Mouse (Mus musculus): ENCODE data around the gene Ubl3.

Ubl3 gene

DNA sequence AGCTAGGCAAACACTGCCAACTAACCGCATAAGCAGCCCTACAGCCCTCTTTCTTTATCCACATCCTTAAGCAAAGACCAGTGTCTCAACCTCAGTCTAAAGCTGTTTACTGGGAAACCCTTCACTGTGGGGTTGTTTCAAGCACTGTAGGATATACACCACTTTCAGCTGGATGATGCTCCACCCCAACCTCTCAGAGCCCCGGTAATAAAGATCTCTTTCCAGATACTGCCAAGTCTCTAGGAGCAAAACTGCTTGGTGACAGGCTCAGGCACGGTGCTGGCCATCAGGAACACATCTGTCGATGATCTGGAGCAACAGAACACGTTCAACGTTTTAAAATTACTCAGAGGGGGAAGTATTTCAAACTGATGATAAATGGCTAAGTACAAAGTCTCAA is 25.0 kb downstream of the Ubl3 start:
- no peak for DNase-seq (ENCODE audit: low spot score)

DNA sequence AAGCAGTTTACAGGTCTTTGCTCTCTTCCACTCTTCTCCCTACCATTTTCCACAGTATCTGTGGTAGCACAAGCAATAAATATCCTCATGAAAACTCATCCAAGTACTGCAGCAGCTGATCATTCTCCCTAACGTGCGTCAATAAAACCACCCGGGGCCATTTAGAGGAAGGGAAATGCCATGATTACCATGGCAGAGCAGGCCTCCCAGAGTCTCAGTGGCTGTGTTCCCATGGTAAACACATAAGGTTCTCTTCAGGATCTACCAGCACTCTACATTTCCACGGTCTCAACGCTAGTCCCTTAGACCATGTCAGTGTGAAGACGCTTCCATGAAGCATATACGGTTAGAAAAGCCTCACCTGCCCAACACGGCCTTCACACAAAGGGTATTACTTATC is 26.0 kb downstream of the Ubl3 start:
- DNase-seq (ENCODE audit: low spot score): no peak

DNA sequence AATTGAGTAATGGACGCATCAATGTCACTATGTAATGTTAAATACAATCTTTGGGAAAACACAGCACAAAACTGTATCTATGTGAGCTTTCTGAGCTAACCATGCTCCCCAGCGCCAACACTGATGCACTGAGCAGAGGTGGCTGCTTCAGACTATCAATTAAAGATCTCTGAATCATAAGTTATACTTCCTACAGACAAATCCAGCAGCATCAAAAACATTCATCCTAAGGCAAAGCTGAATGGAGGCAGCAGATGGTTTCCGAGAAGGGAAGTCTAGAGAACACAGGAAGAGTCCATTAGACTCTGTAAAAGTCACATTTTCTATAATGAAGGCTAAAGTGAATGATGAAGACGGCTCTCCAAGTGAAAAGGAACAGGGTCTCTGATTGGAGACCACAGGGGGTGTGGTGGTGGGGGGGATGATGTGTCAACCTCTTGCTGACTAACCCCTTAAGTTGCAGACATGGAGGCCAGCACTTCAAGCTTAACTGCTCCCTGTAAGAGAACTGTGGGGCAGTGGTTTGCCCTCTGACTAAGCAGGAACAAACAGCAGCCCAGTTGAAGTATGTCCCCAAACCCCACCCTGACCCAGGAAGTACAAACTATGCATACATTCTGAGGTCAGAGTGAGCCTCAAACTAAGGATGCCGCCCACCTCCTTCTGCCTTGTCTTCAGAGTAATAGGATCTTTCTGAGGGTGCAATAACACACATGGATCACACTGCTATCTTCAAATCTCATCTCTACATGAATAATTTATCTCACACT is 29.2 kb downstream of the Ubl3 start:
- no peak for DNase-seq (ENCODE audit: low spot score)

DNA sequence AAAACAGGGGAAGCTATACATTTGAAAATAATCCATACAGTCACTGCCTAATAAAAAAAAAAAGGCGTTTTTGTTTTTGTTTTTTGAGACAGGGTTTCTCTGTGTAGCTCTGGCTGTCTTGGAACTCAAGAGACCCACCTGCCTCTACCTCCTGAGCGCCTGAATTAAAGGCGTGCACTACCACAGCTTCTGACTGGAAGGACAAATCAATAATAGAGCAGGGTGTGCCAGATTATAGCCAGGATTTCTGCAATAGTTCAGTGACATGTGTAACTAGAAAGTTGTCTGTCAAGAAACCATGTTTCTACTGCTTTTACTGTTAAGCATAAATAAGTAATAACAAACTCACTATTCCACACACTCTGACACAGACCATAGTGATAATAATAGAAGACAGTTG is 30.2 kb downstream of the Ubl3 start:
- DNase-seq (ENCODE audit: low spot score): no peak

DNA sequence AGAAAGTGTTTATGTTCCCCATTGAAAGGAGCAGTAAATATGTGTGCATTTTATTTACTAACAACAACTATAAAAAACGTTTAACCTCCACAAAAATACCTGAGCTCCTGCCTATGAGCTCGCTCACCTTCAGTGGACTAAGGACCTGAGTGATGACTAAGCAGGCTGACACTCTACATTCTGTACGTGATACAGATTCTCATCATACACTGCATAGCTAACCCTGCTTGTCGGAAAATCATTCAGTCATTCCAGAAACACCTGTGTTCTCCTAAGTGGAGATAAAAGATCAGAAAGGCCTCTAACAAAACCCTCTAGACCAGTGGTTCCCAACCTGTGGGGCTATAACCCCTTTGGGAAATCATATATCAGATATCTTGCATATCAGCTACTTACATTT is 35.1 kb downstream of the Ubl3 start:
- no peak for DNase-seq (ENCODE audit: low spot score)

DNA sequence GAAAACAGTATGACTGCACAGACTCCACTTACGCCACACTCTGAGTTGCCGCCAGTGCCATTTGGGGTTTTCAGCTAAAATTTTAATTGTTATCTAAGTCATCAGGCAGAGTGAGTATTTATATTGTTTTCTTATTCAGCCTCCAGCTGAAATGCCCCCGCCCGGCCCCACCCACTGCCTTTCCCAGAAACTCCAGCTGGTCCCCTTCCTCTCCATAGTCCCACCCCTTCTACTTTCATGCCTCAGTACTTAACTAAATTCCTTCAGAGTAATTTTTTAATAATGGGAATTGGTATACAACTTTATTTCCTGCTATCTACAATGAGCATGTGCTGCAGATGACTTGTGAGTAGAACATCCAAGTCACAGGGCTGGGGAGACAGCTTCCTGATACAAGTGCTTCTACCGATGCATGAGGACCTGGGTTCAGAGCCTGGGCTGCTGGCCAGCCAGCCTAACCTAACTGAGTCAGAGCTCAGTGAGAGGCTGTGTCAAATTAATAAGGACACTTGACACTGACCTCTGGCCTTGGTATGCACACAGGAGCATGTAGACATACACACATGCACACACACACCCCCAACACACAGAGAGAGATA is 40.4 kb downstream of the Ubl3 start:
- DNase-seq (ENCODE audit: low spot score): no peak

DNA sequence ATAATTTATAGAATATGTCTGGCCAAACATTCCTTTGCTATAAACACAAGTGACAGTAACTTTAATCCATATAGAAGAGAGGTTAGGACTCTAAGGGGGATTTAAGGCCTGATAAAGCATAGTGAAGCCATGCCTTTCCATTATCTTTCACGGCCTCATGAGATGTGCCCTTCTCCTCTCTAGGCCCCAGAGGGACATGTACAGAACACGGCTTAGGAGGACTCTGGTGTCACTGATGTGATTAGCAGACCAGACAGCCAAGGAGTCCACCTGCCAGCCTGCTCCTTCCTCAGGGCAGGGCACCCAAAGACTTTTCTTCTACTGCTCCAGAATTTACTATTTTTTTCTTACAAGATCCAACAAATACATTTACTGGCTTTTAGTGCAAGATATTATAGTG is 42.3 kb downstream of the Ubl3 start:
- DNase-seq (ENCODE audit: low spot score): no peak

DNA sequence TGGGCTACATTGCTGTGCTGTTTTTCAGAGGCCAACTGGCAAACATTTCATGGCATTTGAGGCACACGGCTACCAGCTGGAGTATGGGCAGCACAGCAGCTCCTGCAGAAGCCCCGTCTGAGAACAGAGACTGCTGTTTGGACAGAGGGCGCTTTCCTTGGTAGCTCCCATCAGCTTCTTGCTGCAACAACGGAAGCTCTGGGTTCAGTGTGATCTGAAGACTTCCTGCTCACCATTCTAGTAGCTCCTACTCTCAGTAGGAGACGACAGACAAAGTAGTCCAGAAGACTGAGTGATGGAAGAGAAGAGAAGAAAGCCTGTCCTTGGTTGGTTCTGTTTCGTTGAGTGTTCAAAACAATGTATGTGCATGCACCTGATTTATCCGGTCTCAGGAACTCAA is 42.9 kb downstream of the Ubl3 start:
- no peak for DNase-seq (ENCODE audit: low spot score)

DNA sequence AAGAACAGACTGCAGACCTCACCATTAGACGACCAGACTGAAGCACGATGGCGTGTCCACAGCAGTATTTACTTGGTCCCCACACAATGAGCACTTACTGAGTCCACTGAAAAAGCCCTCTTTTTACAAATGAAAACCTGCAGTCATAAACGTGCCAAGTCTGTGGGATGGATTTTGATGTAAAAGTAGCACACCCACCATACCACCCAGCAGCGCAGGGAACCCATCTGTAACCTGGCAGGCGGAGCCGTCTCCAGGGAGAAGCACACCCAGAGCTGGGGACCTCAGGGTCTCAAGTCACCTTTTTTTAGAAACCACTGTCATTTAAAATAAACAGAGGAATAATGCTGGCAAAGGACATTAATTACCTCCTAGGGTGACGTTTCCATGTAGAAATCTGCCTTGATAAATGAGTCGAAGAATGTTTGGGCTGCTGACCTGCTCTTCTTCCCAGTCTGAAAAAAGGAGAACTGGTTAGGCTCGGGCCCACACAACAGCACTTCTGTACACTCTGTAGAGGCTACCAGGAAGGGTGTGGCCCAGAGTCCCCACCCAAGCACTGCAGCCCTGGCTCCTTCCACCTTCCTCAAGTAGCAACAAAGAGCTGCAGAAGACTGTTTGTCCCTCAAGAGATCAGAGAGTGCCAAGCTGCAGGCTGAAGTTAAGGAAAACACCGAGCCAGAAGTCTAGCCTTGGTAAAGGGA is 43.5 kb downstream of the Ubl3 start:
- DNase-seq (ENCODE audit: low spot score): no peak

DNA sequence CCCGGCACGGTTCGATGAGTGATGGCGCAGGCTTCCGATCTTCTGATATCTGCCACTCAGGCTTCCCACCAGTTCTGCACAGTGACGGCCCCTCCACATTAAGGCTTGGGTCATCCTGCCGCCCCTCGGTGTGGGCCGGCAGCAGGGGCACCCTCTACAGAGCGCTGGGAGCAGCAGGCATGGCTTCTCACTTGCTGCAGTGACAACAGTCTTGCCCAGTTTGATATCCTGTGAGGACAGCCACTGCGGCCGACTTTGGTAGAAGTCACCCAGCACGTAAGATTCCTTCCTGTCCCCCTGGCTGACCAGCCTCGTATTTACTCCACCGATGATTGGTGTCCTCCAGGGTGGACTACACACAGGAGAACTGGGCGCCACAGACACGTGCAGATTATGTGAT is 47.2 kb downstream of the Ubl3 start:
- DNase-seq (ENCODE audit: low spot score): no peak

DNA sequence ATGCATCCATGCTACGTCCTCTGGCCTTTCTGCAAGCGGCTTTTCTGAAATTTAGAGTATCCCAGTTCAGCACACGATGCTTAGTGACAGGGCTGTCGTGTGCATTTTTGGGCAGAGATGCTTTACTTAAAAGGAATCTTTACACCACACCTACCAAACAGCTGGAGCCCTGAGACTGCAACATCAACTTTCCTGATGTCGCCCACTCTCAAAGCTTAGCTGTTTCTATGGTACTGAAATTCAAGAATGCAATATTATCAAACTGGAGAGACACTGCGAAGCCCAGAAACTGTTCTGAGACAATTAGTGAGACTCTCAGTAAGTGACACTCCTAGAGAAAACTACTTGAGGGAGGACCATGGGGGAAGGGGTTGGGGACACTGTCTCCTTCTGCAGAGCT is 50.4 kb downstream of the Ubl3 start:
- no peak for DNase-seq (ENCODE audit: low spot score)

DNA sequence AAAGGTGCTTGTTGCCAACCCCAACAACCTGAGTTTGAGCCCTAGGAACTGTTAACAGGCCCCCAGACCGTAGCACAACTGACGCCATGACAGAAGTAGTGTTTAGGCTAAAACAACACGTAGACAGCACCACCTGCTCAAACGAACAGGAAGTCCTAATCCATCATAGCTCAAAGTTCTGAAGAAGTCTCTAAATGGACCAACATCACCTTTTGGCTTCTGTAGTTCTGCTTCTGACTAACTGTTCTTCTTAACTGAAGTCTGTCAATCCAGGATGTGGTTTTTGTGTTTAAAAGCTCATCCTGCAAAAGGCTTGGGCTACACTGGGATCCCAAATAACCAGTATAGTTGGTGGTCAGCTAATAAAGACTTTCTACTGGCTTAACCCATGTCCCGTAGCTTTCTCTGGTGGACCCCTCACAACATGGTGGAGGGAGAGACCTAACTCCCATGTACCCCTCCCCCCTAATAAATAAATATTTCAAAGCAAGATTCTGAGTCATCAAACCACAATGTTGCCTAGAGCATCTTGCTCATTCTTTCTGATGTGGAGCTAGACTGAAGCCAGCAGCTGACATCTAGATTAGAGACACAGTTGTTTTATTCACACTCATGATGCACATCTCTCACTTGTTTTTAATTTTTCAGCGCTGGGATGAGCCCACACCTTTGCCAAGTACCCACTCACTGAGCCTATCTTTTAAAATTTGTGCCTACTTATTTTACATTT is 51.2 kb downstream of the Ubl3 start:
- DNase-seq (ENCODE audit: low spot score): no peak

DNA sequence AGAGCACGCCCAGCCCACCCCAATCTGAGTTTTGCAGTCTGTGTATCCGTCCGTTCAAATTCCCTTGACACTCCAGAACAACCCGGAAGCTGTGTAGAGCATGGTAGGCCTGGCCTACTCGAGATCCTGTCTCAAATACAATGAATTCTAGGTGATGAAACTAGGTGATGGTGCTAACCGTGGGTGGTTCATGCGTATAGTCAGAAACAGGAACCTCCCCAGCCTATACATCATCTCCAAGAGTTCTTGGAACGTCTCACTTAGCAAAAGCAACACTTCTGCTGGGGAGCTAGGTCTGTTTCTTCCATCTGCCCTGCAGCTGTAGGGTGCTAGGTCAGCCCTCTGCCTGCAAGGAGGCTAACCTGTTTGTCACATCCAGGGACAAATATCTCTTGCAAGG is 52.1 kb downstream of the Ubl3 start:
- DNase-seq (ENCODE audit: low spot score): no peak

DNA sequence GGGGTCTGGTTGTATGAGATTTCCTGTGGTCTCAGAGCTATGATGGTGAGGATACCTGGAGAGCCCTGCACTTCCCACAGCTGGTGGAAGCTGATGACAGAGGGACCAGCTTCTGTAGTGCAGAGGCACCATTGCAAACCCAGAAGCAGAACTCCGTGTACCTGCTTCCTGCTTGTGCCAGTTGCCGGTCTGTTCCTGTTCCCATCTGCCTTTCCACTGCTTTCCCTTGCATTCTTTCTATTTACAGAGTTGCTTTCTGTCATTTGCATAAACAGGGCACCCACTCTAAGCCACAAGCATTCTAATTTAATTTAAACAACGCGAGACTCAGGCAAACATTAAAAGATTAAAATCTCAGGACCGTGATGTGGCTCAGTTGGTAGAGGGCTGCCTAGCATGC is 53.0 kb downstream of the Ubl3 start:
- no peak for DNase-seq (ENCODE audit: low spot score)

DNA sequence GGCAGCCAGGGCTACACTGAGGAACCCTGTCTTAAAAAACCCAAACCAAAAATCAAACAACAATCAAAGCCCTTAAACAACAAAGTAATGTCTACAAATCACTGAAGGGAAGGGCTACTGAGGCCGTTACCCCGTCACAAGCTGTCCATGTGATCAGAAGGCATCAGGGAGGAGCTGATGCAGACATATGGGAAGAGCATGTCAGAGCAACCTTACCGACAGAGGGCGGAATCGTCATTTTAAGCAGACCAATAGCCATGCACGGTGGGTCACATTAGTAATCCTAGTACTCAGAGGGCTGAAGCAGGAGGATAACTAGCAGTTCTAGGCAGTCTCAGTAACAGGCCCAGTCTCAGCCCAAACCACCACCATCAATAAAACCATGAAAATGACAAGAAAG is 56.6 kb downstream of the Ubl3 start:
- DNase-seq (ENCODE audit: low spot score): no peak

DNA sequence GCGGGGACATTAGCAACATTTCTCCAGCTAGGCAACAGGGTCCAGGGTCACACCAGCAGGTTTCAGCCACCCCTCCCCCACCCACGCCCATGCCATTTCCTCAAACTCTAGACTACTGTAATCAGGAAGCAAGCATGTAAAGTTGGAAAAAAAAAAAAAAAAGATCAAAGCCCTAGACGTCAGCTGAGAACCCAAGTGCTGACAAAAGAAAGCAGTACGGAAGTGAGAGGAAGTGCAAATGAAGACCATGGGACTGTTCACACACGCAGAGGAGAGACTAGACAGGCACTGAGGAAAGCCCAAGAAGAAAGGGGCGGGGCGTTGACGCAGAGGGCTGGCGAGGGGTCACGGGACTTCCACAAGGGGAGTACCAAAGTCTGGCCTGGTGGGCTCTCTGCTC is 57.4 kb downstream of the Ubl3 start:
- no peak for DNase-seq (ENCODE audit: low spot score)

DNA sequence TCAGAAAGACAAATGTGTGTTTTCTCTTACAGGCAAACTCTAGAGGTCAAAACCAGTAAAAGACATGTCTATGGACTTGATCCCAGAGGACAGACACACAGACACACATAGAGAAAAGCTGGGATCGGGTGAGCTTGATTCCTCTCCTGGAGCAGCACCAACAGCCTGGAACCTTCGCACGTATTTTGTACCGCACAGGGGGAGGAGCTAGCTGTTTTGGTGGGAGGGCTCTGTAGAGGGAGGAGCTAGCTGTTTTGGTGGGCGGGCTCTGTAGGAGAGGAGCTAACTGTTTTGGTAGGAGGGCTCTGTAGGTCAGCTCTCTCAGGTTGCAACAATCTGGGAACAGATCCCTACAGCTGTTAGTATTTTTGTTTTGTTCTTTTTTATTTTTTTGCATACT is 58.3 kb downstream of the Ubl3 start:
- no peak for DNase-seq (ENCODE audit: low spot score)

DNA sequence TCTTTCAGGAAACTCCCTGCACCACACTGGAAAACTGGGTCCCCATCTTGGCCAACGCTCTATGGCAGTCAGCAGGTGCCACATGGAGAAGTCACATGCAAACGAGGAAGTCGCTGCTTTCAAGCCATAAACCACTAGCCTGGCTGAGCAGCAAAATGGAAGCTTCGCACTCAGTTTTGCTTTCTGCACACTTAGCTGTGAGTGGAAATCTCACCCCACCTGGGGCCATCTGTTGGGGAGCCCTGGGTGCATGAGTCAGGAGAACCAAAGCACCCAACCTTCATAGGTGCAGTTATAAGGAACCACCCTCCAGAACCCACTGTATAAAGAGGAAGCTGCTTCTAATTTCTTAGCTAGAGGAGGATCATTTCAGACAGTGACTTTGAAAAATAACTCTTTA is 59.6 kb downstream of the Ubl3 start:
- DNase-seq (ENCODE audit: low spot score): no peak

DNA sequence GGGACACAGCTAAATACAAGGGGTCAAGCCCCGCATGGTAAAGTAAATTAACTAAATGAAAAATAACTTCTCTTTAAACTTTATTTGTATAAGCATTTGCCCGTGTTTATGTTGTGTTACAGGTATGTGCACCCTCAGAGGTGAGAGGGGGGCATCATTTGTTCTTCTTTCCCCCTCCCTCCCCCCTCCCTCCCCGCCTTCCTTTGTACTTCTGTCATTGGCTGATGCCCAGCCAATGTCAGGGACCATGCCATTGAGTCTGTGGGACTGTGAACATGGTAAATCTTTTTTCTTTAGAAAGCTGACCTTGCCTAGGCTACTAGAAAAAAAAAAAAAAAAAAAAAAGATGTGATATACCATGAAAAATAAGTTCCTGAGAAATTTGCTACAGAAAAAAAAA is 62.2 kb downstream of the Ubl3 start:
- DNase-seq (ENCODE audit: low spot score): no peak

DNA sequence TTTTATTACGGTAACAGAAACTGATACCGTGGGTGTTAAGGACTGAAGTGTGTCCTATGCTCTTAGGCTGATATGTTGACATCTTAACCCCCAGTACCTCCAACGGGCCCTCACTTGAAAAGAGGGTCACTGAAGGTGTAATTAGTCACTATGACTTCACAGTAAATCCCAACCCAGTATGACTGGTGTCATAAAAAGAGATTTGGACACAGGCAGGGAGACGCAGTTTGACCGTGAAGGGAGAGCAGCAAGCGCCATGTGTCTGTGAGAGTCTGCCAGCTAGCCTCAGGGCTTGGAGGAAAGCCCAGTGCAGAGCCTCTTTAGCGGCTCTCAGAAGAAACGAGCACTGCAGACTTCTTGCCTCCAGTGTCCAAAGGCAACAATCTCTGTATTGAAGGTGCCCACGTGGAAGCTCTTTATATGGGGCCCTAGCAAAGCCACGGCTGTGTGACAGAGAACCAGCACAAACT is 62.8 kb downstream of the Ubl3 start:
- DNase-seq (ENCODE audit: low spot score): no peak

DNA sequence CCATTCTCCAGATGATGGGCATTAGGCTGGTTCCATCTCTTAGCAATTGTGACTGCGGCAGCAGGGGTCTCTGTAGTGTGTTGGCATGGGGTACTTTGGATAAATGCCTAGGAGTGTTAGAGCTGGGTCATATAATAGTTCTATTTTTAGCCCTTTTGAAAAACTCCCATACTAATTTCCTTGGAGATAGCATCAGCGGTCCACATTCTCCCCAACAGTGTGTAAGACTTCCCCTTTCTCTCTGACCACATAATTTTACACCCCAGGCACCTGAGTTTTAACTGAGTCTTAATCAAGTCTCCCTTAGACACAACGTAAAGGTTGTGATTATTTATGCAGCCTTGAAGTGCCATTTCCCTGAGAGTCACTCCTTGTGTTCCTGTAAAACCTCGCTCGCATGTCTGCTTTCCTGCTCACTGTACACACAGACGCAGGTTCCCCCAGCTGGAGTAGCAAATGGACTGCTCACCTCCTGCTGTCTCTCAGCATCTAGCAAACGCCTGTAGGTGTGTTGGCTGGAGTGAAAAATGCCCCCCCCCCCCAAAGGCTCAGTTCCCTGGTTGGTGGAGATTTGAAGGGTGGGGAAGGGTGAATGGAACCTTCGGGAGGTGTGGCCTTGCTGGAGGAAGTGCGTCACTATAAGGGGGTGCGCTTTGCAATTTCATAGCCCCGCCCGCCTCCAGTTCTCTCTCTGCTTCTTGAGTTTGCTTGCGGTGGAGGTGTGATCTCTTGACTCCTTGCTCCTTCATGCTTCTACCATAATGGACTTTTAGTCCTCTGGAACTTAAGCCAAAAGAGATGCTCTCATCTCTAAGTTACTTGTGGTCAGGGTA is 63.5 kb downstream of the Ubl3 start:
- DNase-seq (ENCODE audit: low spot score): no peak

DNA sequence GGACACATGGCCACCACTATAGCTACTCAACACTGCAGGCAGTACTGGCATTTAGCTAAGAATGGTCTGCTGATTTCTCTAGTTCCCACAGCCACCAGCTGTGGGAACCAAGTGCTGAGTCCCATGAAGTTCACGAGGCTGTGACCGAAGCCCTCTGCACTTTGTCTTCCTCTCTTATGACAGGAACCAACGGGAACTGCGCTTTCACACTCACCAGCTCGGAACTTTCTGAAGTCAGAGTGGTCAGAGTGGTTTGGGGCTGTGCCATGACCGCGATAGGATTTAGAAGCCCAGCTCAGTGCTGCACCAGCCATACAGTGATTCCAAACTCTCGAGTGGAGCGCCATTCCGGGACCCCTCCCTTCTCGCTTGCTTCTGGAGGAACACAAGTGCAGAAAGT is 66.4 kb downstream of the Ubl3 start:
- no peak for DNase-seq (ENCODE audit: low spot score)

Measured in urinary bladder, postnatal 10 days (tissue).